Mouse (Mus musculus) macrophage (primary cell): ENCODE measurements around the gene Itpkc. TPM values are rescaled to one million over a fixed set of nuclear protein-coding genes. Genes with fewer than 3 reads are reported as not detected.
A peak's percentile ranks its signal among the peaks of the same experiment; 100 is the strongest.

Experiments used
- H3K27ac ChIP-seq: fragments of 350-480 bp; formaldehyde crosslinking; 2 replicates; pipeline ENCODE4 v1.9.0; 2021
- H3K36me3 ChIP-seq: fragments of 350-480 bp; formaldehyde crosslinking; 2 replicates; pipeline ENCODE4 v1.9.0; 2021; ENCODE audit errors: inconsistent target
- H3K4me3 ChIP-seq: fragments of 350-480 bp; formaldehyde crosslinking; 2 replicates; pipeline ENCODE4 v1.9.0; 2021; ENCODE audit errors: inconsistent target
- H3K79me2 ChIP-seq: fragments of 350-480 bp; formaldehyde crosslinking; 2 replicates; pipeline ENCODE4 v1.9.0; 2021; ENCODE audit errors: inconsistent target
- WGBS: methylation state at CpG from one replicate; pipeline ENCODE4 v1.1.7; 2026; ENCODE audit warnings: inconsistent platforms; ENCODE audit not compliant: missing documents; 5-methylcytosine and 5-hydroxymethylcytosine counted together
- polyA plus RNA-seq: library from polyadenylated mRNA; stranded (reverse); fragments of 250-400 nt; gene quantifications from 3 replicates; pipeline ENCODE4 v1.2.4, GENCODE M21; 2018; ENCODE audit warnings: inconsistent platforms

Itpkc gene
- polyA plus RNA-seq, 1 experiment from 2014 or later, result 4.0 TPM

- peaks cover 52% of the 10 kb centered on the region for H3K36me3 ChIP-seq
- no peak overlapping the region for H3K27ac ChIP-seq
- no peak overlapping the region for H3K4me3 ChIP-seq
- WGBS, result 100% methylated on average over 2 of the region's 3 CpGs
- H3K79me2 ChIP-seq, result peaks cover 7% of the 10 kb centered on the region
Observed at GRCm38 (mm10) chr7:27170981-27171380, 57.5 kb downstream of the Itpkc start.

DNA sequence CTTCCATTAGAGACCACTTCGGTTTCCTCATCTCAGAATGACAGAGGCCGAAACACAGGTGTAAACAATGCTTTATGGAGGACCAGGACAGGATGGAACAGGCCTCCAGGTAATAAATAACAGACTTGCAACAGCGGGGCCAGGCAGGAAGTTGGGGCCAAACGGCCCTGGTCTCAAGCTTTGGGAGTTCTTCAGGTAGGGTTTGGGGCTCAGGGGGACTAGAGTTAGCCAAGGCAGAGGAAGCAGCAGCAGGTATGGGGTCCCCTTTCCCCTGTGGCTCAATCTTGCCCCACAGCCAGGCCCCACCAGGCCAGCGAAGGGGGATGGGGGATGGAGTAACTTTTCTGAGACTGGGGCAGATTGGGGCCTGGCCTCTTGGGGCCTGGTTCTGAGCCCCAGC lies 60.1 kb downstream of the Itpkc start:
- Histone ChIP-seq H3K36me3 (peaks cover 36% of the 10 kb centered on the region), H3K79me2 (peaks cover 28% of the 10 kb centered on the region), H3K27ac (no peak overlapping the region), H3K4me3 (no peak overlapping the region)
- WGBS, result 87% methylated on average over 5 of the region's 5 CpGs

GRCm38 (mm10) chr7:27167475-27168094 lies 60.9 kb downstream of the Itpkc start:
- H3K36me3 ChIP-seq, result peaks cover 28% of the 10 kb centered on the region
- peaks cover 36% of the 10 kb centered on the region for H3K79me2 ChIP-seq
- peak overlapping the region; percentile 83 for H3K27ac ChIP-seq
- peak overlapping the region; percentile 40 for H3K4me3 ChIP-seq
- WGBS, result 49% methylated on average over 10 of the region's 11 CpGs

DNA sequence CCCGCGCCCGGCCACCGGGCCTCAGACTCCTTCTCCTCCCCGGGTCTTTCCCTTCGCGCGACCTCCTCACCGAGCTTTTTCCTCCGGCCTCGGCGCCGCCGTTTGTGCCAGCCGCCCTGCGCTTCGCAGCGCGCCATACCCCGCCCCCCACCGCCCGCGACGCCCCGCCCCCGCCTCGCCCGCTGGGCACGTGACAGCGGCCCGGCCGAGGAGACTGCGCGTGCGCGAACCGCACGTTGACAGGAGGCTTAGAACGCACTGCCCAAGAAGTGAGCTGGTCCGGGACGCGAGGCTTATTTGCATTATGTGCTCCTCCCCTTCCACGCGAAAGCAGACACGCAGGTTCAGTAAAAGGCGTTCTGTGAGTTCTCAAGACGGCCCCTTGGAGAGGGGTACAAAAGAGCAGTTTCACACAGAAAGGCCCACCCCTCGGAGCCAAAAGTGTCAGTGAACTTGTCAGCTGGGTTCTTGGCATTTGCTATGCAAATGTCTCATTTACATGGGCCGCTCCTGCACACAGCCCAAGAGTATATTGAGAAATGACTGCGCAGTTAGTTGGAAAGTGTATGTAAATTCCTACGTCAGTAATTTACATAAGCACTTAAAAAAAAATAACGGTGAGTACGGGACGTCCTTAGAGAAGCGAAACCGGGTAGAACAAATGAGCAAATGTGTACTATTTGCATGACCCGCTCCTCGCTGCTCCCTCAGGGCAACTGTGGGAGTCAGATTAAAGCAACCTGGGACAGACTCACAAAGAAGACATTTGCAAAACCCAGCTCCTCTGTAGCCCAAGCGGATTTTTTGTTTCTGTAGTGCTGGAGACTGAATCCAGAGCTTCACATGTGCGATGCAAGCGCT lies 61.6 kb downstream of the Itpkc start, which contains the start of gene Egln2:
Gene Egln2, minus strand, starts transcription at position 189 of the 861 bp plus-strand sequence.
- WGBS, result 2% methylated on average over 25 of the region's 61 CpGs
- Histone ChIP-seq H3K27ac (peak within 1 kb of the TSS; percentile 83), H3K79me2 (peaks cover 44% of the 10 kb centered on the region), H3K36me3 (peaks cover 20% of the 10 kb centered on the region), H3K4me3 (peak within 1 kb of the TSS; percentile 79)

DNA sequence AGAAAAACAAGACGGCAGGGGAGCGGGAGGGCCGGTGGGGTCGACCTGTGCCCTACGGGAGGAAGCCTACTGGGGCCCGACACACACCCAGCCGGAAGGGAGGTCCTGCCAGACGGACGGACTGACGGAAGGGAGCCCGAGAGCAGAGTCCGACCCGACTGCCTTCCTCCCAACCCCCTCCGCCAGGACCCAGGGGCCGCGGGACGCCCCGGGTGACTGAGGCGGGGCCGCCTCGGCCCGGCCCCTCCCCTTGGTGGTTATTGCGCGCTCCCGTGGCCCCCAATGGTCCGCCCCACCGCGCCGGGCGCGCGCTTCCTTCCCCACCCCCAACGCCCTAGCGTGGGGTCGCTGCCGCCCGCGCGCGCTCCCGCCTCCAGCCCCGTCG lies 62.2 kb downstream of the Itpkc start:
- Histone ChIP-seq H3K36me3 (peaks cover 14% of the 10 kb centered on the region; the same call in 1 of the 2 replicates), H3K27ac (peak overlapping the region; percentile 72), H3K4me3 (peak overlapping the region; percentile 79), H3K79me2 (peaks cover 50% of the 10 kb centered on the region)
- under 1% methylated on average over 39 of the region's 43 CpGs for WGBS

DNA sequence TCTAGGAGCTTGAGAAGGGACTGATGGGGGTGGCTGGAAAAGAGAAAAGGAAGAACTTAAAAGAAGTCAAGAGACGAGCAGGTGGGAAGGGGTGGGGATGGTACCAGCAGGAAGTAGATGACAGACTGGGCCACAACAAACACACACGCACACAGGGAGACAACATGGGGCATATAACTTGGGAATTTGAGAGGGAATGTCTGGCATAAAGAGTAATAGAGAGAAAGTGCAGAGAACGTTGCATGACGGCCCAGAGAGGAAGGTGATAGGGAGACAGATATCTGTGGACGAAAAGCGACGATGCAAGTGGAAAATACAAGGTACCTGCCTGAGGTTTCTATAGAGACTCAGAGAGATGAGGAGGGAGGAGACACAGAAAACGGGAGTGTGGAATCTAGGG lies 62.8 kb downstream of the Itpkc start:
- Histone ChIP-seq H3K27ac (peak overlapping the region; percentile 72), H3K36me3 (peaks cover 9% of the 10 kb centered on the region; the same call in 1 of the 2 replicates), H3K79me2 (peaks cover 55% of the 10 kb centered on the region), H3K4me3 (peak overlapping the region; percentile 79)
- WGBS, result 3% methylated on average over 8 of the region's 8 CpGs

DNA sequence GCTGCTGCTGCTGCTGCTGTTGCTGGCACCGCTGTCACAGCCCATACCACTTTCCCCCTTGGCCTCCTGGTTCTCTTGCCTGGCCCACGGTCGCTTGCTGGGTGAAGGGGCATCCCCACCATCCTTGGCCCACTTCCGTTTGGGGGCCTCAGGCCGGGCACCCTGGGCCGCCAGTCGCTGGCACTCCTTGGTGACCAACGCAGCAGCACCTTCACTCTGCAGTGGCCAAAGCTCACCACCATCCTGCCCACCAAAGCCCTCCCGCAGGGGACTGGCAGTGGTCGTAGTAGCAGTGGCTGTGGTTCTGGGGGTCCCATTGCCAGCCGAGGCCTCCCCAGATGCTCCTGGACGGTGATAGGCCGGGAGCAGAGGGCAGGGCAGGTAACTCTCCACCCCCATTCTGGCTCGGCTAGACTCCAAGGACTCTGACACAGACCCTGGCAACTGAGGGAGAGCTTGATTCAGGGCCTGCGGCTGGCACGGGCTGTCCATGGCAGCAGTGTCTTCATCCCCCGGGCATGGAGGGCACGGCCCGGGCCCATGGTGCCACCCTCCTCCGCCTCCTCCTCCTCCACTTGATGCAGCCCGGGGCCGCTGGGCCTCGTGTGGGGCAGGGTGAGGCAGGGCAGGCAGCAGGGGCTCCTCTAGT lies 63.3 kb downstream of the Itpkc start:
- Histone ChIP-seq H3K36me3 (peaks cover 3% of the 10 kb centered on the region; the same call in 1 of the 2 replicates), H3K4me3 (no peak overlapping the region; the same call in 1 of the 2 replicates), H3K79me2 (peaks cover 58% of the 10 kb centered on the region), H3K27ac (no peak overlapping the region)
- 85% methylated on average over 23 of the region's 23 CpGs for WGBS

GRCm38 (mm10) chr7:27164112-27164947 lies 64.1 kb downstream of the Itpkc start:
- Histone ChIP-seq H3K27ac (no peak overlapping the region), H3K4me3 (no peak overlapping the region), H3K36me3 (peaks cover 3% of the 10 kb centered on the region), H3K79me2 (peaks cover 58% of the 10 kb centered on the region)
- 94% methylated on average over 33 of the region's 33 CpGs for WGBS

DNA sequence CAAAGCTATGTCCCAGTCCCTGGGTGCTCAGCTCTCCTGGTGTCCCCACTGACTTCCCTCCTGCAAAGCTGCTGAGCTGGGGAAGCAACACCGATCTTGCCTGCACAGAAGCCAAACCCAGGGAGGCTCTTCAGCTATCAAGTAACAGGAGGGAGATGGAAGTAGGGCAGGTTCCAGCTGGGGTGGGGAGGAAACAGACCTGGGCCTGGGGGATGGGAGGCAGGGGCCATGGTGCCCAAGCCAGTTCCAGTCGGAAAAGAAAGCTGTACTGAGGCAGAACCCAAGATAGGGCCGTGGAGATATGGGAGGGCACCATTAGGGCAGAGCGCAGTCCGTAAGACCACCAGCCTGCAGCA lies 65.0 kb downstream of the Itpkc start:
- WGBS, result 84% methylated on average over 5 of the region's 5 CpGs
- Histone ChIP-seq H3K27ac (no peak overlapping the region), H3K4me3 (no peak overlapping the region), H3K36me3 (peaks cover 12% of the 10 kb centered on the region), H3K79me2 (peaks cover 58% of the 10 kb centered on the region)

DNA sequence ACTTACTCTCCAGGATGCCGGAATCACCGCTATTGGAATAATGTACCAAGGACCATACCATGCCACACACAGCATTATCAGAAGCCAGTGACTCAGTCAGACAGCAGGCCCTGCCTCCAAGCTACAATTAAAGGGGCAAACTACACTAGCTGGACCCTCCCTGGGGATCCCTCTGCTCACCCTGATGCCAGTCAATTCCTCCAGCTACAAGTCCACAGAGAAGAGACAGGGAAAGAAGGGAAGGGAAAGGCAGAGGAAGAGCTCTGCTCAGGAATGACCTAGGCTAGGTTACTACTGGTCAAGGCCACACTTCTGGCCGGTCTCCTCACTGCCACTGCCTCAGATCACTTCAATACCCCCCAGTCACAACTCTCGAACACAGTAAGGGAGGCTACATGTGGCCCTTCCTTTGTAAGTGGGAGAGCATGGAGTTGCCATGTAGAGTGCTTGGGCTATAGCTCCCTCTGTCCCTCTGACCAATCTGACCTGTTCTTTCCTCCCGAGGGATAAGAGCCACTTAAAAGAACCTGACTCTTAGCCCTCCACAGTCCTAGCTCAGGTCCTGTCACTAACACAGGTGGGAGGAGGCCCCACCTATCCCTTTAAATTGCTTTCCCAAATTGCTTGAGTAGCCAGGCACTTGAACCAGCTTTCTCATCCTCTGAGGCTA lies 65.5 kb downstream of the Itpkc start:
- 92% methylated on average over 5 of the region's 5 CpGs for WGBS
- Histone ChIP-seq H3K36me3 (peaks cover 18% of the 10 kb centered on the region), H3K27ac (no peak overlapping the region), H3K4me3 (no peak overlapping the region), H3K79me2 (peaks cover 58% of the 10 kb centered on the region)

DNA sequence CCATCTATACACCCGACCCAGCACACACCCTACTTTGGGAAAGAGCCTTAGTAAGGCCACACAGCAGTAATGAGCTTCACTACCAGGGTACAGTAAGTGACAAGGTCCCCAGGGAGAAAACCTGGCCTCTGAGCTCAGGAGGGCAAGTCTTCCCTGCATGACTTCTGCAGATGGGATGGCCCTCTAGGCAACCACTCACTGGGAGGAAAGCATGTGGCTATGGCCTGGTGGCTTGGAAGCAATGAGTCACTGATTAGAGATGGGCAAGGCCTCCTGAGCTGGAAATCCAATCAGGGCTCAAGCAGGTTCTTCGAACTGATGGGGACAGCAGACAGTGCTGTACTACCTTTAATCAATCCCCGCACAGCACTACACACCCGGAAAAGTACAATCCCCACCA lies 66.7 kb downstream of the Itpkc start:
- H3K27ac ChIP-seq, result no peak overlapping the region
- H3K4me3 ChIP-seq, result no peak overlapping the region
- peaks cover 22% of the 10 kb centered on the region for H3K36me3 ChIP-seq
- 86% methylated on average over 4 of the region's 4 CpGs for WGBS
- H3K79me2 ChIP-seq, result peaks cover 58% of the 10 kb centered on the region

- peaks cover 22% of the 10 kb centered on the region for H3K36me3 ChIP-seq
- H3K27ac ChIP-seq, result no peak overlapping the region
- 72% methylated on average over 3 of the region's 3 CpGs for WGBS
- no peak overlapping the region for H3K4me3 ChIP-seq
- H3K79me2 ChIP-seq, result peaks cover 56% of the 10 kb centered on the region
Observed at GRCm38 (mm10) chr7:27160921-27161320, 67.5 kb downstream of the Itpkc start.

GRCm38 (mm10) chr7:27159882-27160281 lies 68.6 kb downstream of the Itpkc start:
- Histone ChIP-seq H3K27ac (no peak overlapping the region), H3K79me2 (peaks cover 45% of the 10 kb centered on the region), H3K4me3 (no peak overlapping the region), H3K36me3 (peaks cover 22% of the 10 kb centered on the region)
- 16% methylated on average over 8 of the region's 8 CpGs for WGBS

- no peak overlapping the region for H3K27ac ChIP-seq
- peaks cover 22% of the 10 kb centered on the region for H3K36me3 ChIP-seq
- H3K4me3 ChIP-seq, result no peak overlapping the region
- peaks cover 39% of the 10 kb centered on the region for H3K79me2 ChIP-seq
- 98% methylated on average over 5 of the region's 6 CpGs for WGBS
Observed at GRCm38 (mm10) chr7:27159256-27159655, 69.2 kb downstream of the Itpkc start.
